Mouse (Mus musculus): ENCODE measurements around the gene Ank3.

The Ank3 gene

GRCm38 (mm10) chr10:69852366-69853091 lies 454.0 kb downstream of the Ank3 start:
- no peak for DNase-seq (ENCODE audit: low read depth)

DNA sequence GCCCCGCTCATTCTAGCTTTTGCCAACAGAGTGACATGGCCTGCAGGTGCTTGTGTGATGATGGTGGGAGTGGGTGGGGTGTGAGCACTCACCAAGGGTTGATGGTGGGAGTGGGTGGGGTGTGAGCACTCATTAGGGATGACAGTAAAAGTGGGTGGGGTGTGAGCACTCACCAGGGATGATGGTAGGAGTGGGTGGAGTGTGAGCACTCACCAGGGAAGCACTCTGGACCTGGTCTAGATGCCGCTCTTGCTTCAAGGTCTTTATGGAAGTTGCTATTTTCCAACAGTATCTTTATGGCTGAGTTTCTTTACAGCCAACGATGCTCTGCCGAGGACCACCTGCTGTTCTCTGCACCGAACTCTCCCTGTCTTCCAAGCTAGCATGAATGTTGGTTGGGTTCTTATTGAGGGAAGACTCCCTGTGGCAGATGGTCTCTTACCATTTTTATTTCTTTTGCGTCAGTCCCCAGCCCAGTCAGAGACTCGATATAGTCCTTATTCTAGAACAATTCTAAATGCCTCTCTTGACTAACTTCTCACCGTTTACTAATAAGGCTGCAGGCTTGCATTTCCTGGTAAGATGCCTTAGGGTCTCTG lies 456.1 kb downstream of the Ank3 start:
- no peak for DNase-seq (ENCODE audit: low read depth)

DNA sequence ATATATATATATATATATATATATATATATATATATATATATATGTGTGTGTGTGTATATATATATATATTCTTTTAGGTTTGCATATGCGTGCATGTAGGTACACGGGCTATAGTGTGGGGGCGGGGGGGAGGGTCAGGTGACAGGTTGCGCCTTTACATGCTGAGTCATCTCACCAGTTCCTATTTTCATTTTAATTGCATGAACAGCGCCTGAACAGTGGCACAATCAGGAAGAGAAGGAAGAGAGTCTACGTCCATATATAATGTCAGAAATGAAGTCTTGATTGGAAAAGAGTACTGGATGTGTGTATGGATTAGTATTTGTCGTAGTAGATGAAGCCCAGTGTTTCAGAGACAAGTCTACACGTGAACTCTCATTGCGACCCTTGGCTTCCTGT lies 459.4 kb downstream of the Ank3 start:
- no peak for DNase-seq (ENCODE audit: low read depth)

DNA sequence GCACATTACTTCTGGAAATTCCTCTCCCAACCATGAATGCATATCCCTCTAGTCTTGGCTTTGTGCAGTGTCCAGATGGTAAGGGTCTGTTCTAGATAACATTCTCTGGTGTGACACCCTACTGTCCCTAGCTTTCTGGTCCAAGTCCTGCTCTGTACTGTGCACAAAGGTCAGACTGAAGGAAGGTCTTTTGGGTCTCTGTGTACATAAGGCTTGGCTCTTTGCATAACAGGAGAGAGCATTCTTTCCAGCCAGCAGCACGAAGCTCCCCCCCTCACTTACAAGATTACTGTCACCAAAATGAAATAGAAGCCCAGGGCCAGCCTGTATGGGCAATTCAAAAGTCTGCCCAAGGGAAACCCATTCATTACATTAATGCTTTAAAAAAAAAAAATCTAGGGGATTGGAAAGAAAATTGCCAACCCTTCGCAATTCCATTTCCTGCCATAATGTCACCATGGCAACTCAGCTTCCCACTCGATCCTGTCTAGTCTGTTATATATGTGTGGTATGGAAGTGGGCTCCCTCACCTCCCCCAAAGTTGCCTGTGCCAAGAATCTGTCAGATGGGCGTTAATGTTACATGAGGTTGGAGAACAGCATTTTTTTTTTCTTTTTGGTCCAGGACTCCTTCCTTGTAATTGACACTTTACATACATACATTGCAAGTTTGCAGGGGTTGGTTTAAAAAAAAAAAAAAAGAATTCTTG lies 460.5 kb downstream of the Ank3 start:
- DNase-seq (ENCODE audit: low read depth) = no peak

DNA sequence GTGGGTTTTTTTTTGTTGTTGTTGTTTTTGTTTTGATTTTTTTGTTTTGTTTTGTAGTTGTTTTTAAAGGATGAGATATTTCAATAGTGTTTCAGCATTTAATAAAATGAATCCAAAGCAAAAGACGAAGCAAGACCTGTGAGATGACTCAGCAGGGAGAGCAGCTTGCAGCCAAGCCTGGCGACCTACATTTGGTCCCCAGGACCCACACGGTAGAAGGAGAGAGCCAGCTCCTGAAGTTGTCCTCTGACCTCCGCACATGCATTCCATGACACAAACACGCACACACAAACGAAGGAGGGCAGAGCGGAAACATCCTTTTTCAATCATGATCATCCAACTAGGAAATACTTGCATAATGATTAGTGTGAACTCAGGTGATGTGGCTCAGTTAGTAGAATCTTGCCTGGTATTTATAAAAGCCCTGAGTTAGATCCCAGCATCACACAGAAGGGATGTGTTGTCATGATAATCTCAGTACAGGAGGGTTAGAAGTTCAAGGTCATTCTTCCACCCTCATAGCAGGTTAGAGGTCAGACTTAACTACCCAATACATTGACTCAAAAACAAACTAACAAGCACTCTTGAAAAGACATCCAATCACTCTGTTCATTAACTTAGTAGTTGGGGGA lies 461.4 kb downstream of the Ank3 start:
- no peak for DNase-seq (ENCODE audit: low read depth)

DNA sequence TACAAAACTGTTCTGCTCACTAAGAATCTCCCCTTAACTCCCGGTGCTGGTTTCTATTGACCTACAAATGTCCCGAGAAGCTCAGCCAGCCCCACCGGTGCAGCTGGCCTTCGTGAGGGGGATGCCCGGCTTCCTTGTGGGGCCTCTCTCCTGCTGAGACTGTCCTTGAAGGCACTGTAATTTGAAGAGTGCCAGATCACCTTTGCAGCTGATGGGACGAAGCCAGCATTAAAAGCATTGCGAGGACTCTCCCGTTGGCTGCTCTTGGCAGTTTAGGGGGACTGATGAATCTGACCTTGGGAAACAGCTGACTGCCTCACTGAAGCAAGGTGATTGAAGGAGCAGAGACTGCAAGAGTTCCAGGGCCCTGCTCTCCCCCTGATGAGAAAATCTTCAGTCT lies 464.3 kb downstream of the Ank3 start:
- no peak for DNase-seq (ENCODE audit: low read depth)

- peak; percentile 22 for DNase-seq (ENCODE audit: low read depth)
Observed at GRCm38 (mm10) chr10:69870348-69870747, 471.8 kb downstream of the Ank3 start.

GRCm38 (mm10) chr10:69870947-69871346 lies 472.4 kb downstream of the Ank3 start:
- DNase-seq (ENCODE audit: low read depth) = no peak

DNA sequence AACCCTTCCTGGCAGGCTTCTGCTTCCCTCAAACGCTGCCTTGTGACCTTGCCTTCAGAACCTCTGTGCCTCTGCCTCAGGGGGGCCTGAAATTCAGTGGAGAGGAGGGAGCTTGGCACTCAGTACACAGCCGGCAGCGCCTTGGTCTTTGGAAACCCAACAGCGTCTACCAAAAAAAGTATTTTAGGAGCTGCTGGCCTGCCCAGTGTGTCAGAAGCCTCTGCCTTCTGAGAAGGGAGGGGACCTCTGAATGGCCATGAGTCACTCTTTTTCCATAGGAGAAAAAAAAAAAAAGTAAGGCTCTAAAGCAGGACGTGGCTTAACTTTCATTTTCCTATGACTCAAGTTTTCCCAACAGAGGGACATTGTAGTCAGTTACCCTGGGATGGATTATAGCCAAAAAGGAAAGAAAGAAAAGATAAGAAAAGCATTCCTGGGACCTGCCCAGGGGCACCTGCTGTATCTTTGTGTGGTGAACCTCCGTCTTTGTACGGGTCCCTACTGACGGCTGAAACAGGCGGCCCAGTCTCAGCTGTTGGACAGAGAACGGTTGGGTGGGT lies 473.7 kb downstream of the Ank3 start:
- DNase-seq (ENCODE audit: low read depth) = no peak

GRCm38 (mm10) chr10:69872892-69873291 lies 474.3 kb downstream of the Ank3 start:
- no peak for DNase-seq (ENCODE audit: low read depth)

- DNase-seq (ENCODE audit: low read depth) = no peak
Observed at GRCm38 (mm10) chr10:69874806-69875205, 476.2 kb downstream of the Ank3 start.

DNA sequence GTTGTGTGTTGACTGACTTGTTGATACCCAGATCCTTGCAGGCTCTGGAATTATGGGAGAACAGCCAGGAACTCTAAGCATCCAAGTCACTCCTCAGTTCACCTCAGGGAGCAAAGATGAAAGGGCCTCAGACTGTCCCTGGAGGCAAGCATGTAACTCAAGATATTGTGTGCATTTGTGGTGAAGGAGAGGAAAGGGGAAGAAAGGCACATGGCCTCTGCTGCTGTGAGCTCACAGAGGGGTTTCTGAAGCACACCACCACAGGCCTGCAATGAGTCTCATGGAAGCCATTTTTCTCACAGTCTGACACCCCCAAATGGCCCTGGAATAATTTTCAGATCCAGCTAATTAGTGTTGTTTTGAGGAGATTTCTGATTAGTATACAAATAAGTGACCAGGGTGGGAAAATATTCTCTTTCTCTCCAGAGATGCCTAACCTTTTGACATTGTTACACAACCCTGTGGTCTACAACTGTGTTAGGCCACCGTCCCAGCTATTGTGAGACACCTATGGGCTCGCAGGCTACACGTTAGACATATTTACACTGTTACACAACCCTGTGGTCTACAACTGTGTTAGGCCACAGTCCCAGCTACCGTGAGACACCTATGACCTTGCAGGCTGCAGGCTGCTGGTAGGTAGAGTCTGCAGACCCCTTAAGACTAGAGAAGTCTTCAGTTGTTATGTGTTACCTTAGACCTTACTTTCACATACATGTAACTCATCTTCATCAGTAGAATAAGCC lies 485.5 kb downstream of the Ank3 start:
- no peak for DNase-seq (ENCODE audit: low read depth)

DNA sequence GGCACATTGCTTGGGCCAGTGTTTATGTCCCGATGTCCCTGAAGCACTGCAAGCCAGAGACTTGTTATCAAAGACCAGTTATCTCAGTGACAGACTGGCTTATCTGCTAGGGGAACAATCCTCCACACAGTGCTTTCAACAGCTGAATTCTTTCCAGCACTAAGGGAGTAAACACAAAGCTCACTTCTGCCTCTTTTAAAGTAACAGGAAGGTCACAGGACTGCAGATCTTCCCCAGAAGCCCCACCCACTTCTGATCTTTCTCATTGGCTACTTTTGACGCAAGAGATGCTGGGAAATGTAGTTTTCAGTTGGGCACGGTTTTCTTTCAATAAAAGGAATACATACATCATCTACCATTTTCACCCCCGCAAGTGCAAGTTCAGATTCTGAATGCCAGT lies 489.8 kb downstream of the Ank3 start:
- peak; percentile 15 for DNase-seq (ENCODE audit: low read depth)

- DNase-seq (ENCODE audit: low read depth) = peak; percentile 10
Observed at GRCm38 (mm10) chr10:69889779-69890178, 491.2 kb downstream of the Ank3 start.

- DNase-seq (ENCODE audit: low read depth) = no peak
Observed at GRCm38 (mm10) chr10:69890389-69890985, 491.9 kb downstream of the Ank3 start.

- DNase-seq (ENCODE audit: low read depth) = no peak
Observed at GRCm38 (mm10) chr10:69892162-69892561, 493.6 kb downstream of the Ank3 start.

DNA sequence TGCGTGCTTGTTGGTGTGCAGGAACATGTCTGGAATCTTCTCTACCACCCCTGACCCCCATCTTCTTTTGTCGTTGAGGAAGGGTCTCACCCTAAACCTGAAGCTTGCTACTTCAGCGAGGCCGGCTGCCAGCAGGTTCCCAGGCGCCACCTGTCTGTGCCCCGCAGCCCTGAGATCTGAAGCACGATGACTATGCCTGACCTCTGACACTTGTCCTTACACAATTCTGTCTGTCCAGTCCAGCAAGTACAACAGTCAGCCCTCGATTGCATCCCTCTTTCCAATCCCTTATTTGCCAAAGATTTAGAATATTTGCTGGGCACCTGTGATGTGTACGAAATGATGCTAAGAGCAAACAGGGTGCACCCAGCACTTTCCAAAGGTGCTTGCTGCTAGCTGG lies 497.0 kb downstream of the Ank3 start:
- DNase-seq (ENCODE audit: low read depth) = no peak

DNA sequence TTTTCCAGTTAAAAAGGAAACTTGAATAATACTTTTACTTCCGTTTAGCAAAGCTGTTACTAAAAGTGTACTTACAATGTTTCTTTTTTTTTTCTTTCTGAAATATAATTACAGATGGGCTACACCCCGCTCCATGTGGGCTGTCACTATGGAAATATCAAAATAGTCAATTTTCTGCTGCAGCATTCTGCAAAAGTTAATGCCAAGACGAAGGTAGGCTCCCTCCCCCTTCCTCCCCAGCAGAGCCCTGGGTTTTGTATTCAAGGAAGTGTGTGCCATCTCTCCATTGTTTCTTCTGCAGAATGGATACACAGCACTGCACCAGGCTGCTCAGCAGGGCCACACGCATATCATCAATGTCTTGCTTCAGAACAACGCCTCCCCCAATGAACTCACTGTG lies 499.4 kb downstream of the Ank3 start:
- no peak for DNase-seq (ENCODE audit: low read depth)

DNA sequence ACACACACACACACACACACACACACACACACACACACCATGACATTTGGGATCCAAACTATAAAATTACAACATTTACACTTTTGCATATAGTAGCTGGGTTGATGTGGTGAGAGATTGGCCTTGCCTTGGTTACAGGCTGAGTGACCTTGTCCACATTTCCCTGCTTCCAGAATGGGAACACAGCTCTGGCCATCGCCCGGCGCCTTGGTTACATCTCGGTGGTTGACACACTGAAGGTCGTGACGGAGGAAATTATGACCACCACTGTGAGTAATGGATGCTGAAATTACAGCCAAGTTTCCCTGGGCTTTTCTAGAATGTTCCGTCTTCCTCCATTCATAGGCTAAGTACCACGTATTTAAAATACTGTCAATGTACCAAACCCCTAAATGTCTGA lies 500.2 kb downstream of the Ank3 start:
- DNase-seq (ENCODE audit: low read depth) = no peak

GRCm38 (mm10) chr10:69899788-69900187 lies 501.2 kb downstream of the Ank3 start:
- DNase-seq (ENCODE audit: low read depth) = no peak

GRCm38 (mm10) chr10:69902024-69902423 lies 503.5 kb downstream of the Ank3 start:
- DNase-seq (ENCODE audit: low read depth) = no peak

Measured in naive thymus-derived CD4-positive, alpha-beta T cell, adult 2 months (primary cell).